Mouse (Mus musculus): Measurements from ENCODE around the gene Vpreb2. TPM values are rescaled to one million over a fixed set of nuclear protein-coding genes. Genes with fewer than 3 reads are reported as not detected.

The Vpreb2 gene
- total and polyA plus RNA-seq, 2 experiments from 2014 or later: not detected

- Histone ChIP-seq H3K9ac (no peak overlapping the region), H3K27me3 (ENCODE audit: insufficient read depth, low read length) (no peaks in the 10 kb centered on the region), H3K4me2 (ENCODE audit: low read depth) (no peak overlapping the region), H3K4me3 (ENCODE audit: low read depth, low read length) (no peak overlapping the region), H3K4me1 (ENCODE audit: insufficient read depth) (no peaks in the 10 kb centered on the region), H3K27ac (ENCODE audit: low read depth, low read length) (no peak overlapping the region), H3K36me3 (ENCODE audit: insufficient read depth) (no peaks in the 10 kb centered on the region), H3K9me3 (ENCODE audit: low read length) (no peaks in the 10 kb centered on the region)
- WGBS: 71% methylated on average over 8 of the region's 8 CpGs
- TF ChIP-seq CTCF (IDR thresholded peaks at IDR 0.05; ENCODE audit: low read depth): no peak
- no peak for DNase-seq
- ATAC-seq: no peak
These were observed 42.7 kb downstream of the Vpreb2 start for GRCm38 (mm10) chr16:18022780-18023557.

GRCm38 (mm10) chr16:18027371-18027770 is 47.1 kb downstream of the Vpreb2 start:
- Histone ChIP-seq H3K4me2 (ENCODE audit: low read depth) (no peak overlapping the region), H3K9ac (no peak overlapping the region), H3K9me3 (ENCODE audit: low read length) (no peaks in the 10 kb centered on the region), H3K4me3 (ENCODE audit: low read depth, low read length) (no peak overlapping the region), H3K4me1 (ENCODE audit: insufficient read depth) (no peaks in the 10 kb centered on the region), H3K27ac (ENCODE audit: low read depth, low read length) (no peak overlapping the region), H3K27me3 (ENCODE audit: insufficient read depth, low read length) (no peaks in the 10 kb centered on the region), H3K36me3 (ENCODE audit: insufficient read depth) (no peaks in the 10 kb centered on the region)
- TF ChIP-seq CTCF (IDR thresholded peaks at IDR 0.05; ENCODE audit: low read depth): no peak
- 66% methylated on average over 2 of the region's 2 CpGs for WGBS
- ATAC-seq (no peak), DNase-seq (no peak)

Other genes starting within 250 kb of the Vpreb2 start
- 45.6 and 48.5 TPM in 2 replicates for gene Med15, start 247.5 kb upstream of the Vpreb2 start, total RNA-seq (2014; rRNA removed)
- gene Med15, start 247.5 kb upstream of the Vpreb2 start, polyA plus RNA-seq (2015; fragmentation: Nextera tagmentation; extraction: Ambion mirVana): 40.9 and 46.9 TPM in 2 replicates
- 117 and 162 TPM in 2 replicates for gene Klhl22, start 220.8 kb upstream of the Vpreb2 start, total RNA-seq (2014; rRNA removed)
- 69.6 and 73.8 TPM in 2 replicates for gene Klhl22, start 220.8 kb upstream of the Vpreb2 start, polyA plus RNA-seq (2015; fragmentation: Nextera tagmentation; extraction: Ambion mirVana)
- 6.2 and 10.6 TPM in 2 replicates for gene Scarf2, start 183.1 kb upstream of the Vpreb2 start, total RNA-seq (2014; rRNA removed)
- 1.9 and 2.1 TPM in 2 replicates for gene Scarf2, start 183.1 kb upstream of the Vpreb2 start, polyA plus RNA-seq (2015; fragmentation: Nextera tagmentation; extraction: Ambion mirVana)
- 4.5 and 5.9 TPM in 2 replicates for gene B830017H08Rik, start 147.3 kb upstream of the Vpreb2 start, total RNA-seq (2014; rRNA removed)
- gene B830017H08Rik, start 147.3 kb upstream of the Vpreb2 start, polyA plus RNA-seq (2015; fragmentation: Nextera tagmentation; extraction: Ambion mirVana): 6.8 TPM in 2 replicates
- gene Car15, start 142.1 kb upstream of the Vpreb2 start, total RNA-seq (2014; rRNA removed): 4.2 and 7.5 TPM in 2 replicates
- 1.8 and 1.9 TPM in 2 replicates for gene Car15, start 142.1 kb upstream of the Vpreb2 start, polyA plus RNA-seq (2015; fragmentation: Nextera tagmentation; extraction: Ambion mirVana)
- gene Gm20518, start 88.8 kb upstream of the Vpreb2 start, total RNA-seq (2014; rRNA removed): 0.76 and 2.1 TPM in 2 replicates
- 0.05 and 0.07 TPM in 2 replicates for gene Gm20518, start 88.8 kb upstream of the Vpreb2 start, polyA plus RNA-seq (2015; fragmentation: Nextera tagmentation; extraction: Ambion mirVana)
- gene Tssk1, start 86.2 kb upstream of the Vpreb2 start, total RNA-seq (2014; rRNA removed): 0.08 TPM in 1 of 2 replicates, not detected in the other
- 0.05 TPM in 1 of 2 replicates, not detected in the other for gene Tssk1, start 86.2 kb upstream of the Vpreb2 start, polyA plus RNA-seq (2015; fragmentation: Nextera tagmentation; extraction: Ambion mirVana)
- 97.7 and 139 TPM in 2 replicates for gene Dgcr2, start 81.9 kb upstream of the Vpreb2 start, total RNA-seq (2014; rRNA removed)
- gene Dgcr2, start 81.9 kb upstream of the Vpreb2 start, polyA plus RNA-seq (2015; fragmentation: Nextera tagmentation; extraction: Ambion mirVana): 73.7 and 90.7 TPM in 2 replicates
- gene Tssk2, start 81.8 kb upstream of the Vpreb2 start, total RNA-seq (2014; rRNA removed): not detected in 2 replicates
- not detected in 2 replicates for gene Tssk2, start 81.8 kb upstream of the Vpreb2 start, polyA plus RNA-seq (2015; fragmentation: Nextera tagmentation; extraction: Ambion mirVana)
- gene Ess2, start 69.1 kb upstream of the Vpreb2 start, total RNA-seq (2014; rRNA removed): 50.4 and 50.5 TPM in 2 replicates
- 41.5 and 46.2 TPM in 2 replicates for gene Ess2, start 69.1 kb upstream of the Vpreb2 start, polyA plus RNA-seq (2015; fragmentation: Nextera tagmentation; extraction: Ambion mirVana)
- gene Gsc2, start 65.4 kb upstream of the Vpreb2 start, total RNA-seq (2014; rRNA removed): not detected in 2 replicates
- not detected in 2 replicates for gene Gsc2, start 65.4 kb upstream of the Vpreb2 start, polyA plus RNA-seq (2015; fragmentation: Nextera tagmentation; extraction: Ambion mirVana)
- 150 and 158 TPM in 2 replicates for gene Slc25a1, start 52.2 kb upstream of the Vpreb2 start, total RNA-seq (2014; rRNA removed)
- gene Slc25a1, start 52.2 kb upstream of the Vpreb2 start, polyA plus RNA-seq (2015; fragmentation: Nextera tagmentation; extraction: Ambion mirVana): 143 and 146 TPM in 2 replicates
- gene Dgcr6, start 72.4 kb downstream of the Vpreb2 start, total RNA-seq (2014; rRNA removed): 64.2 and 66.9 TPM in 2 replicates
- gene Dgcr6, start 72.4 kb downstream of the Vpreb2 start, polyA plus RNA-seq (2015; fragmentation: Nextera tagmentation; extraction: Ambion mirVana): 171 and 177 TPM in 2 replicates
- gene Prodh, start 109.8 kb downstream of the Vpreb2 start, total RNA-seq (2014; rRNA removed): 4.4 and 8.4 TPM in 2 replicates
- 4.0 and 4.9 TPM in 2 replicates for gene Prodh, start 109.8 kb downstream of the Vpreb2 start, polyA plus RNA-seq (2015; fragmentation: Nextera tagmentation; extraction: Ambion mirVana)
- 28.0 and 36.7 TPM in 2 replicates for gene Rtn4r, start 147.2 kb downstream of the Vpreb2 start, total RNA-seq (2014; rRNA removed)
- 30.0 and 33.5 TPM in 2 replicates for gene Rtn4r, start 147.2 kb downstream of the Vpreb2 start, polyA plus RNA-seq (2015; fragmentation: Nextera tagmentation; extraction: Ambion mirVana)
- gene Ccdc188, start 237.5 kb downstream of the Vpreb2 start, total RNA-seq (2014; rRNA removed): not detected in 2 replicates
- 0.11 TPM in 1 of 2 replicates, not detected in the other for gene Ccdc188, start 237.5 kb downstream of the Vpreb2 start, polyA plus RNA-seq (2015; fragmentation: Nextera tagmentation; extraction: Ambion mirVana)

Data from forebrain, postnatal 0 days (tissue).